Mouse (Mus musculus) erythroblast, embryonic 14.5 days (primary cell): ENCODE data around the gene Pex5l.

Source experiments
- GATA1 ChIP-seq: IDR thresholded peaks from 2 replicates; pipeline ENCODE4 v1.6.1; 2012; ENCODE audit warnings: low read length, inconsistent platforms, mixed read lengths
- TAL1 ChIP-seq: IDR thresholded peaks from 3 replicates; pipeline ENCODE4 v1.6.1; 2012; ENCODE audit warnings: low read length, inconsistent platforms, mixed read lengths

DNA sequence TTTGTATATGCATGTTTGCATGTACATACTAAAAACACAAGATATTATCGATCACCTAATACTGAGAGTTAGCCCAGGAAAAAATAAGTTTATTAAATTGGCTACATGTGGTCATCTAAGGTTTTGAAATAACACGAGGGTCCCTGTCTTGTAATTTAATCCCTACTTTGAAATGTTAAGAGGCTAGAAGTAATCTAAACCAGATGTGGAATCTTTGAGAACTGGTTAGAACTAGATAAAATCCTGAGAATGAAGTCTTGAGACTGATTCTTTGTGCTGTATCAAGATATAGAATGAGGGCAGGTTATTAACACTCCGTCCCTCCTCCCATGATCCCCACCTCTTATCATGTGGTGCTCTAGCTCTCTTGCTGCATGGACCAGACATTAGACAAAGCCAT lies 22.1 kb upstream of the Pex5l start:
- TF ChIP-seq TAL1 (no peak), GATA1 (no peak)
